Mouse (Mus musculus) stomach, embryonic 14.5 days (tissue): ENCODE measurements around the gene Echdc1. TPM values are rescaled to one million over a fixed set of nuclear protein-coding genes. Genes with fewer than 3 reads are reported as not detected.
A peak's percentile ranks its signal among the peaks of the same experiment; 100 is the strongest.
"Not testable (repeated sequence)": the region's sequence is repeated elsewhere in the genome, so short reads cannot be mapped to it uniquely, and the experiment has no call there.

Source experiments
- ATAC-seq: fragments of 200-750 bp; cut with Nextera tagmentation; 2 replicates; pipeline ENCODE4 v1.8.0; 2017; ENCODE audit warnings: low read depth, moderate TSS enrichment; ENCODE audit not compliant: insufficient number of reproducible peaks, insufficient read depth, low FRiP score
- H3K27ac ChIP-seq: fragments of 300-500 bp; sonication (generic); 2 replicates; pipeline ENCODE4 v1.5.1; 2014; ENCODE audit warnings: mild to moderate bottlenecking, low read length, moderate library complexity, mixed read lengths
- H3K27me3 ChIP-seq: fragments of 300-500 bp; sonication (generic); 2 replicates; pipeline ENCODE4 v1.6.1; 2014; ENCODE audit warnings: low read length, control low read depth, mixed read lengths; ENCODE audit not compliant: control insufficient read depth, insufficient read depth
- H3K36me3 ChIP-seq: fragments of 300-500 bp; sonication (generic); 2 replicates; pipeline ENCODE4 v1.6.1; 2014; ENCODE audit warnings: mild to moderate bottlenecking, control low read depth, low read length, moderate library complexity, mixed read lengths; ENCODE audit not compliant: control insufficient read depth, insufficient read depth
- H3K4me1 ChIP-seq: fragments of 300-500 bp; sonication (generic); 2 replicates; pipeline ENCODE4 v1.6.1; 2014; ENCODE audit warnings: low read length, control low read depth, mixed read lengths; ENCODE audit not compliant: control insufficient read depth, insufficient read depth
- H3K4me2 ChIP-seq: fragments of 300-500 bp; sonication (generic); replicated peaks from 2 replicates; pipeline ENCODE4 v1.6.1; 2014; ENCODE audit warnings: low read depth, low read length, control low read depth
- H3K4me3 ChIP-seq: fragments of 300-500 bp; sonication (generic); 2 replicates; pipeline ENCODE4 v1.5.1; 2014; ENCODE audit warnings: low read depth, low read length, control low read depth
- H3K9ac ChIP-seq: fragments of 300-500 bp; sonication (generic); replicated peaks from 2 replicates; pipeline ENCODE4 v1.6.1; 2014; ENCODE audit warnings: low read depth, mild to moderate bottlenecking, control low read depth, low read length, moderate library complexity, mixed read lengths
- H3K9me3 ChIP-seq: fragments of 300-500 bp; sonication (generic); 2 replicates; pipeline ENCODE4 v1.6.1; 2016; ENCODE audit warnings: low read depth, low read length, control low read depth; ENCODE audit not compliant: control insufficient read depth
- WGBS: fragments of 180-500 bp; shearing (Covaris S2); extraction: QIAGEN DNeasy Blood & Tissue Kit; methylation state at CpG from one replicate; pipeline ENCODE4 v1.1.7; 2014; 5-methylcytosine and 5-hydroxymethylcytosine counted together
- polyA plus RNA-seq: library from polyadenylated mRNA; unstranded; fragments of >200 nt; fragmentation: Nextera tagmentation; extraction: Ambion mirVana; gene quantifications from 2 replicates; pipeline ENCODE4 v1.2.1, GENCODE M21; 2014

Gene Echdc1
- polyA plus RNA-seq, 1 experiment from 2014 or later = 28.2 TPM

DNA sequence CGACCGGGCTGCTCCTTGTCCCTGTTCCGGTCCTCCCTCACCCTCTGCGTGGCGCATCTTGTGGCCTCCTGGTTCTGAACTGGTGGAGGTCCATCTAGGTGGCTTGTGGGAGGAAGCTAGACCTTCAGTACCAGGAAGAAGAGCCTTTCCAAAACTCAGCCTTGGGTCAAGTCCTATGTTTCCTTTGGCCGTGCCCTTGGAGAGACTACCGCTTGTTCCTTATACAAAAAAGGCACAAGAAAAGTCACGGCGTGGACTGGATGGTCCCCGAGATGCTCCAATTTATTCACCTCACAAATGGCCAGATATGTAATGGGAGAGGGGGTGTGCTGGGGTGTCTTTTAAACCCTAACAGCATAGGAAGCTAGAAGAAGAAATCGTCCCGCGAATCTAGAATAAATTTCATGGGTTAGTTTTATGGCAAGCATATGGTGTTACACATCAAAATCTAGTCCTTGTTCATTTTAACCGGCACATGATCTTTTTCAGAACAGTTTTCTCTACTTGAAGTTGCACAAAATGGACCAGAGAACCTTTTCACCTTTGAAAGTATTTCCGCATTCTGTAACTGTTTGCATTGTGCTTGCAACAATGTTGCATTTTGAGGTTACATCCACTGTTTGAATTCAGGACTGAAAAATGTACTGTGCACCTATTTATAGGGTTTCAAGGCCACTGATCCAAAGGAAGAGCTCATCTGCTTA lies 49.4 kb downstream of the Echdc1 start, which contains the start of gene Rnf146:
TSS of gene Rnf146 (minus strand) at position 246 of the 704 bp plus-strand sequence.
- no peaks in the 10 kb centered on the region for H3K27me3 ChIP-seq
- no peaks in the 10 kb centered on the region for H3K9me3 ChIP-seq
- H3K4me1 ChIP-seq = peaks cover 2% of the 10 kb centered on the region; the same call in 1 of the 2 replicates
- WGBS = 8% methylated on average over 15 of the region's 15 CpGs
- H3K4me2 ChIP-seq = peak within 1 kb of the TSS; percentile 62
- ATAC-seq = no peak; the same call in 1 of the 2 replicates
- H3K36me3 ChIP-seq = no peaks in the 10 kb centered on the region
- peak within 1 kb of the TSS; percentile 90 for H3K9ac ChIP-seq
- peak within 1 kb of the TSS; percentile 97 for H3K27ac ChIP-seq
- peak within 1 kb of the TSS; percentile 91 for H3K4me3 ChIP-seq

DNA sequence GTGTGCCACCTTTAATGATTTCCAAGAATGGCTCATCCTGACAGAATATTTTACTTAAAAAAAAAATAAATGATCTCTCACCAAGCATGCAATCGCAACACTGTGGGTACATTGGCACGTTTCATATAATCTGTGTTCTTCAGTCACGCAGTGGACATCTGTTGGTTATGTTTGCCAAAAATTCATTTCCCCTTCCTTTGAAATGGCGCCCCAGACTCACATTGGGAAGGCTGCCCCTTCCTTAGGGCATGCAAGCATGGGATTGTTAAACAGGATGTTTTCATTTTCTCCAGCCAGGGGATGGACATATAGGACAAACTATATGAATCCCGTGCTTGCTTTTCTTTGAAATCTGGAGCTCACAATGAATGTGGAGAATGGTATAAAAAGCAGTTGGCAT lies 61.1 kb downstream of the Echdc1 start:
- no peak for ATAC-seq

DNA sequence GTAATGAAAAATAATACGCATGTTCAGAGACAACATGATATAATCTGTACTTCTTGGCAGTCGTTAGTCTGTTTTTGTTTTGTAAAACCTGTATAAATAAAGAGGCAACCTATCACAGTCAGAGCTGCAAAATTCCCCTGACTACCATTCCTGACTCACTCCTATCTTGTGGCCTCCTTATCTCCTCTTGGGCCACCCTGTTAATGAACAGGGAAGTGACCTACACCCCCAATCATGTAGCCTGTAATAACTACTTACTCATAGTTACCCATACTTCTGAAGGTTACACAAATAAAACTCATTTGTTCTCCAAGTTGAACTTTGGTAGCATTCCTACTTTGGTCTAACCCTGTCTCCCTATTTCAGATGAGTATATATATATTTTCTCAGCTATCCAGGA lies 68.6 kb downstream of the Echdc1 start:
- Histone ChIP-seq H3K27ac (no peak overlapping the region), H3K4me1 (no peaks in the 10 kb centered on the region), H3K4me3 (no peak overlapping the region), H3K36me3 (no peaks in the 10 kb centered on the region), H3K4me2 (no peak overlapping the region), H3K9me3 (no peaks in the 10 kb centered on the region), H3K9ac (no peak overlapping the region), H3K27me3 (no peaks in the 10 kb centered on the region)
- no peak for ATAC-seq
- WGBS = 74% methylated on average over 2 of the region's 2 CpGs

More for the DNA sequence above, 61.1 kb downstream of the Echdc1 start:
- 85% methylated on average over 5 of the region's 5 CpGs for WGBS
- H3K9ac ChIP-seq = no peak overlapping the region
- no peaks in the 10 kb centered on the region for H3K4me1 ChIP-seq
- H3K4me2 ChIP-seq = no peak overlapping the region
- H3K4me3 ChIP-seq = no peak overlapping the region
- no peak overlapping the region for H3K27ac ChIP-seq
- no peaks in the 10 kb centered on the region for H3K27me3 ChIP-seq
- no peaks in the 10 kb centered on the region for H3K36me3 ChIP-seq
- H3K9me3 ChIP-seq = no peaks in the 10 kb centered on the region

GRCm38 (mm10) chr10:29394890-29395289 lies 81.9 kb downstream of the Echdc1 start:
- not testable (repeated sequence) for H3K4me2 ChIP-seq, H3K4me3 ChIP-seq, ATAC-seq, H3K9ac ChIP-seq, H3K36me3 ChIP-seq, H3K9me3 ChIP-seq, H3K27me3 ChIP-seq, H3K27ac ChIP-seq, H3K4me1 ChIP-seq
- 79% methylated on average over 2 of the region's 2 CpGs for WGBS

Other genes with a start within 250 kb of the Echdc1 start
- 3.2 and 5.7 TPM in 2 replicates for gene Soga3, start 169.3 kb upstream of the Echdc1 start, polyA plus RNA-seq
- 1.1 and 1.2 TPM in 2 replicates for gene Gm49353, start 114.2 kb upstream of the Echdc1 start, polyA plus RNA-seq
- gene 9330159F19Rik, start 101.6 kb upstream of the Echdc1 start, polyA plus RNA-seq = 3.1 TPM in 2 replicates
- gene Rnf146, start 49.3 kb downstream of the Echdc1 start, polyA plus RNA-seq = 35.1 and 36.8 TPM in 2 replicates
- gene Rspo3, start 222.7 kb downstream of the Echdc1 start, polyA plus RNA-seq = 19.0 and 19.3 TPM in 2 replicates